Mouse (Mus musculus): ENCODE measurements around the gene Snrnp200.
"Not testable (repeated sequence)": the region's sequence is repeated elsewhere in the genome, so short reads cannot be mapped to it uniquely, and the experiment has no call there.

Gene Snrnp200

GRCm38 (mm10) chr2:127207547-127208451, at the start of gene Snrnp200, which contains the start of gene 1810024B03Rik:
Snrnp200 (plus strand) TSS chr2:127208386.
1810024B03Rik (minus strand) TSS chr2:127208280.
- in situ Hi-C loops (cut with MboI, MseI): no loop called here

- in situ Hi-C loops (cut with MboI, MseI): loop anchor here (5.0 kb wide), 1 partner anchor 37 kb away; no protein-coding TSS in a partner anchor
These were observed 42.5 kb upstream of the Snrnp200 start for GRCm38 (mm10) chr2:127165675-127166074.

- in situ Hi-C loops (cut with MboI, MseI): loop anchor here (5.0 kb wide), 1 partner anchor 36 kb away; no protein-coding TSS in a partner anchor
These were observed 41.9 kb upstream of the Snrnp200 start for GRCm38 (mm10) chr2:127166261-127166660.

- in situ Hi-C loops (cut with MboI, MseI): no loop called here
These were observed 25.4 kb upstream of the Snrnp200 start for GRCm38 (mm10) chr2:127182598-127183381.

GRCm38 (mm10) chr2:127189574-127189973, 18.6 kb upstream of the Snrnp200 start:
- in situ Hi-C loops (cut with MboI, MseI): no loop called here

GRCm38 (mm10) chr2:127204932-127205331, 3.3 kb upstream of the Snrnp200 start:
- in situ Hi-C loops (cut with MboI, MseI): loop anchor here (5.0 kb wide), 1 partner anchor 38 kb away; no protein-coding TSS in a partner anchor

GRCm38 (mm10) chr2:127205936-127206335, 2.2 kb upstream of the Snrnp200 start:
- in situ Hi-C loops (cut with MboI, MseI): not testable (repeated sequence)

- in situ Hi-C loops (cut with MboI, MseI): no loop called here
These were observed 1.3 kb upstream of the Snrnp200 start for GRCm38 (mm10) chr2:127206916-127207315.

- in situ Hi-C loops (cut with MboI, MseI): no loop called here
These were observed 225 bp downstream of the Snrnp200 start for GRCm38 (mm10) chr2:127208452-127208769.

- in situ Hi-C loops (cut with MboI, MseI): loop anchor here (5.0 kb wide), 1 partner anchor 37 kb away; the partner anchor contains the start of genes Ciao1 and Tmem127
These were observed 2.5 kb downstream of the Snrnp200 start for GRCm38 (mm10) chr2:127210701-127211100.

- in situ Hi-C loops (cut with MboI, MseI): no loop called here
These were observed 9.6 kb downstream of the Snrnp200 start for GRCm38 (mm10) chr2:127217746-127218145.

GRCm38 (mm10) chr2:127225261-127225660, 17.1 kb downstream of the Snrnp200 start:
- in situ Hi-C loops (cut with MboI, MseI): loop anchor here (25.0 kb wide), 1 partner anchor 1437 kb away; no protein-coding TSS in a partner anchor

- in situ Hi-C loops (cut with MboI, MseI): loop anchor here (25.0 kb wide), 1 partner anchor 1424 kb away; no protein-coding TSS in a partner anchor
These were observed 29.9 kb downstream of the Snrnp200 start for GRCm38 (mm10) chr2:127237897-127238610.

GRCm38 (mm10) chr2:127240065-127240464, 31.9 kb downstream of the Snrnp200 start:
- in situ Hi-C loops (cut with MboI, MseI): loop anchor here (25.0 kb wide), 1 partner anchor 1422 kb away; no protein-coding TSS in a partner anchor

- in situ Hi-C loops (cut with MboI, MseI): loop anchor here (5.0 to 25.0 kb wide), 2 partner anchors 35 to 1415 kb away; no protein-coding TSS in a partner anchor
These were observed 39.6 kb downstream of the Snrnp200 start, which contains the start of the genes Ciao1 and Tmem127 for GRCm38 (mm10) chr2:127247592-127248333. Ciao1 (minus strand) TSS chr2:127247816. Tmem127 (plus strand) TSS chr2:127247908.

- in situ Hi-C loops (cut with MboI, MseI): loop anchor here (5.0 to 25.0 kb wide), 2 partner anchors 36 to 1414 kb away; no protein-coding TSS in a partner anchor
These were observed 40.3 kb downstream of the Snrnp200 start for GRCm38 (mm10) chr2:127248334-127249004.

- in situ Hi-C loops (cut with MboI, MseI): loop anchor here (5.0 kb wide), 1 partner anchor 92 kb away; no protein-coding TSS in a partner anchor
These were observed 42.3 kb downstream of the Snrnp200 start for GRCm38 (mm10) chr2:127250291-127251008.

- in situ Hi-C loops (cut with MboI, MseI): loop anchor here (5.0 kb wide), 1 partner anchor 91 kb away; no protein-coding TSS in a partner anchor
These were observed 43.3 kb downstream of the Snrnp200 start for GRCm38 (mm10) chr2:127251457-127251856.

Data from T-helper 2 cell (primary cell).